Mouse (Mus musculus): ENCODE results near the gene Bola2.

DNA sequence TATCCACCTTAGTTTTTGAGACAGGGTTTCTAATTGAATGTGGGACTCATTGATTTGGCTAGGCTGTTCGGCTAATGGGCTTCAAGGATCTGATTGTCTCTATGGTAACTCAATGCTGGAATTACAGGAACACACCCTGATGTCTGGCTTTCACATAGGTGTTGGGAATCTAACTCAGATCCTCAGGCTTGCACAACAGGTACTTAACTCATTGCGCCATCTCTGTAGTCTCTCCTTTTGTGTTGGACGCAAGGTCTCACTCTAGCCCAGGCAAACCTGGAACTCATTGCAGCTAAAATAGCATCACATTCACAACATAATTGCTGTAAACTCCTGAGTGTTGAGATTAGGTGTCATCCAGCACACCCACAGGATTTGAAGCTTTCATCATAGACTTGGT lies 25.0 kb upstream of the Bola2 start:
- TF ChIP-seq POLR2A (IDR thresholded peaks at IDR 0.05; ENCODE audit: borderline replicate concordance, extremely low read depth, low read depth, low read length) (no peak), CTCF (IDR thresholded peaks at IDR 0.05; ENCODE audit: insufficient read depth, low read length) (no peak)

Measured in lung, adult 2 months (tissue).